Mouse (Mus musculus) kidney, postnatal 4 days (tissue): ENCODE results near the gene Gm49325.
A peak's percentile ranks its signal among the peaks of the same experiment; 100 is the strongest.

Experiments used
- DNase-seq, 2 experiments: peaks; one replicate each; pipeline ENCODE4 v3.0.0; 2021; ENCODE audit warnings: mixed read lengths in 2 of 2

Gm49325 gene

GRCm38 (mm10) chr10:77605908-77606826, at the start of gene Gm49325, which contains the start of gene Sumo3:
TSS of gene Gm49325 (plus strand) at chr10:77606197.
TSS of gene Sumo3 (plus strand) at chr10:77606097.
- DNase-seq, result peak; percentile 99

DNA sequence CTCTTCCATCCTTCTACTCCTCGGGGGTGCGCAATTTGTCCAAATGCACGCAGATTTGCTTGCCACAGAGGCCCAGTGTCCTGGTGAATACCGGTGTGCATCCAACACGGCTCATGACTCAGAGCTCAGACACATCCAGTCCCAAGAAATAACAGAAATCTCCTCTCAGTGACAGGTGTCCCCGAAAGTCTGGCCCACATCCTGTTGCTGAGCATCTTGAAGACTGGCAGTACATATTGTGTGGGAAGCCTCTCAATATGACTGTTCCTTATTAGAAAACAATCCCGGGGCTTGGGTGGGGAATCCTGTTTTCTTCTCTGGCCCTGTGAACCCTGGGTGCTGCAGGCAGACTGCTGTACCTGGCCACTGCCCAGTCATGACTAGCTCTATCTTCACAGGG, 49.4 kb upstream of the Gm49325 start:
- no peak for DNase-seq

DNA sequence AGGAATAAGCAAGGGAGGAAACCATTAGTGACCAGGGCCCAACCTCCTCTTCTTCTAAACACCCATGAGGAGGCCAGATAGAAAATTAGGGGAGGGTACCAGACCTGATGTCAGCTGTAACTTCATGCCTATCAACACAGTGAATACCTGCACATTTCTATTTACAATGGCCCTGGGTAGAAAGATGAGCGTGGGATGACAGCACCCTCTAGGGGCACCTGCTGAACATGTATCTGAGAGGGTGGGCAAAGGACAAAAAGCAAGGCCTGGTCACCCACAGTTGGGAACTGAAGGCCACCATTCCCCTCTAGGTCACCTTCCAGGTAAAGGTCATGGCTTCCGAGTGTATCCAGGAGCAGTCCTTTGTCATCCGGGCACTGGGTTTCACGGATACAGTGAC, 48.4 kb upstream of the Gm49325 start:
- peak in 1 of 2 experiments; percentile 19 for DNase-seq

GRCm38 (mm10) chr10:77560090-77560489, 45.9 kb upstream of the Gm49325 start:
- no peak for DNase-seq

- no peak for DNase-seq
Observed at GRCm38 (mm10) chr10:77560830-77561229, 45.2 kb upstream of the Gm49325 start.

DNA sequence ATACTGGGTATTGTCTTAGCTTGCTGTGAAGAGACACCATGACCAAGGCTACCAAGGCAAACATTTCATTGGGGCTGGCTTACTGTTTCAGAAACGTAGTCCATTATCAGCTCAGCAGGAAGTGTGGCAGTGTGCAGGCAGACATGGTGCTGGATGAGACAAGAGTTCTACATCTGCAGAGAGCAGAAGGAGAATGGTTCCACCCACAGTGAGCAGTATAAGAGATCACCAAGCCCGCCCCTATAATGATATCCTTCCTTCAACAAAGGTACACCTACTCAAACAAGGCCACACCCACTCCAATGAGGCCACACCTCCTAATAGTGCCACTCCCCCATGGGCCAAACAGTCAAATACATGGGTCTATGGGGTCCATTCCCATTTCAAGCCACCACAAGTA, 44.5 kb upstream of the Gm49325 start:
- DNase-seq, result no peak

DNA sequence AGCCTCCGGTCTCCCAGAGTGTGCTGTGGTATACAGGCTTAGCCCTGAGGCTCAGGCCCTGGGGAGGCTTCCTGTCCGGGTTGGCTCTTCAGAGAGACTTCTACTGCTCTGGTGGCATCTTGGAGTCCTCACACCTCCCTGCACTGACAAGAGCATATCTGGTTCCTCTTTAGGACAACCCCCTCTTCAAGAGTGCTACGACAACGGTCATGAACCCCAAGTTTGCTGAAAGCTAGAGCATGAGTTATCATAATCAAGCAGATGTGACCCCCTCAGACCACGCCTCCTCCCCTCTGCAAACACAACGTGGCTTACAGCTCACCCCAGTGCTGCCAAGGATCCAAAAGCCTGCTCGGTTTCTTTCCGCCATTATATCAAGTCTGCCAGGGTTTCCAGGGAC, 41.0 kb upstream of the Gm49325 start:
- DNase-seq, result no peak

GRCm38 (mm10) chr10:77566651-77567050, 39.3 kb upstream of the Gm49325 start:
- peak; percentile 94 to 95 for DNase-seq

DNA sequence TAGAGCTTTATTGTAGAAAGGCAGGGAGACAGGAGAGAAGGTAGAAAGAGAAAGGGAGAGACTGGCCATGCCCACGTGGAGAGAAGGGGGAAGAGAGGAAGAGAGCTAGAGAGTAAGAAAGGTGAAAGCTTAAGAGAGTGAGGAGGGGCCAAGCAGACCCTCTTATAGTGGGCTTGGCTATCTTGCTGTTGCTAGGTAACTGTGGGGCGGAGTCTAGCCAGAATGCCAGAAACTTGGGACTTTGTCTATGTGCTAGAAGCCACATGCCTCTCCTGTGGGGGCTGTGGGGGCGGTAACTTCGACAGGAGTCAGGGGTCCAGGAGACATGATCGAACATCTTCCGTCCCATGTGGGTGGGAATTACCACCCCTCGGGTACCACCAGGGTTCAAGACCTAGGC, 36.5 kb upstream of the Gm49325 start:
- no peak for DNase-seq

DNA sequence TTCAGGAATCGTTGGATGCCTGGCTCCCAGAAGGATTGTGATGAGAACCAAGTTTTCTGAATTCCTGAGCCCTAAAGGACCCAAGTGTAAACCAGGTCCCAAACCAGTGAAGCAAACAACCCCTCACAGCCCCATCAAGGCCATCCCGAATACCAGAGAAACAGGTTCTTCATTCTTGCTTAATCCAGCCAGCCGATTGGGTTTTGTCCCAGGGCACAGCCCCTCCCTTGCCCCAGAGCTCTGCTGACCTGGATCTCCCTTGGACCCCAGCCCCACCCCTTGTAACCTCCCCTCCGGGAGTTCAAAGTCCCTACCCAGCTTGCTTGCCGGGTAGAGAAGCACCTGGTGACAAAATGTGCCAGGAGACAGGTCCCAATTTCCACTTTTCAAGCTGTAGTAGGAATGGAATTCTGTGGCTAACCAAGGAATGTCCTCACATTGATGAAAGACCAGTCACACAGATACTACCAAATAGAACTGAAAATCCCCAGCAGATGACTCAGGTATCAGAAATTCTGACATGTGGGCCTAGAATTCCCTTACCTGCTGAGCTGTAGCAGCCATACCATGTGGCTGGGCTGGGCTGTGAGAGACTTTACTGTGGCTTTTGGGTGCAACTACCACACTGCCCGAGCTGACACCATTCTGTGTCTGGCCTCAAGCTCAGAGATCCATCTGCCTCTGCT, 35.9 kb upstream of the Gm49325 start:
- peak in 1 of 2 experiments; percentile 50 for DNase-seq

DNA sequence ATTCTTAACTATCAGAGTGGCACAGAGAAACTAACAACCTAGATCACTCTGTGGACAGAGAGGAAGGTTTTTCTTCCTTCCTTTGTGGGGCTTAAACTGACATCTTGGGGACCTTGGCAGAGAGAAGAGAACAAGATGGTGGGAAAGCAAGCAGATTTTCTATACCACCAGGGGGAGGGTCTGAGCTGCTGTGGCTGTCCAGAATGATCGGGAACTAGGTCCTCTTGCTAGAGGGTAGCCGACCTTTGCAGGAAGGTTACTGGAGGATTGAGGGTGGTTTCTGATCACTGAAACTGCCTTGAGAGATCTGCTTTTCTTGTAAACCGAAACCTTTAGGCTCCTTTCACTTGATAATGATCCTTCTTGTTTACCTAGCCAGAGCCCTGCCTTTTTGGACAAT, 33.8 kb upstream of the Gm49325 start:
- peak in 1 of 2 experiments; percentile 32 for DNase-seq

DNA sequence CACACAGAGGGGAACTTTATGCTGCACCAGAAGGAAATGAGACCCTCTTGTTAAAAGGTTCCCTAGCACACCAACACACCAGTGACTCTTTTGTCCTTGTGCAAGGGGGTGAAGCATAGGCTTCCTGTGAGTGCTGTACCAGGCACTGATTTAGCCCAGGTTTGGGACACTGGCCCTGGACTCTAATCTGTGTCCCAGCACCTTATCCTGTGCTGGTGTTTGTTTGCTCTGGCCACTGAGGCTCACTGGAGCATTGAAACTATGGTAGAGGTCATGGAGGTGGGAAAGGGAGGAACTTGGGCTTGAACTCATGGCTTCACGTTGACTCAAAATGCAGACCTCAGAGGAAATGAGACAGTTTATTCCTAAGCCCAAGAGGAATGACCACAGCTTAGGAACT, 32.8 kb upstream of the Gm49325 start:
- no peak for DNase-seq

DNA sequence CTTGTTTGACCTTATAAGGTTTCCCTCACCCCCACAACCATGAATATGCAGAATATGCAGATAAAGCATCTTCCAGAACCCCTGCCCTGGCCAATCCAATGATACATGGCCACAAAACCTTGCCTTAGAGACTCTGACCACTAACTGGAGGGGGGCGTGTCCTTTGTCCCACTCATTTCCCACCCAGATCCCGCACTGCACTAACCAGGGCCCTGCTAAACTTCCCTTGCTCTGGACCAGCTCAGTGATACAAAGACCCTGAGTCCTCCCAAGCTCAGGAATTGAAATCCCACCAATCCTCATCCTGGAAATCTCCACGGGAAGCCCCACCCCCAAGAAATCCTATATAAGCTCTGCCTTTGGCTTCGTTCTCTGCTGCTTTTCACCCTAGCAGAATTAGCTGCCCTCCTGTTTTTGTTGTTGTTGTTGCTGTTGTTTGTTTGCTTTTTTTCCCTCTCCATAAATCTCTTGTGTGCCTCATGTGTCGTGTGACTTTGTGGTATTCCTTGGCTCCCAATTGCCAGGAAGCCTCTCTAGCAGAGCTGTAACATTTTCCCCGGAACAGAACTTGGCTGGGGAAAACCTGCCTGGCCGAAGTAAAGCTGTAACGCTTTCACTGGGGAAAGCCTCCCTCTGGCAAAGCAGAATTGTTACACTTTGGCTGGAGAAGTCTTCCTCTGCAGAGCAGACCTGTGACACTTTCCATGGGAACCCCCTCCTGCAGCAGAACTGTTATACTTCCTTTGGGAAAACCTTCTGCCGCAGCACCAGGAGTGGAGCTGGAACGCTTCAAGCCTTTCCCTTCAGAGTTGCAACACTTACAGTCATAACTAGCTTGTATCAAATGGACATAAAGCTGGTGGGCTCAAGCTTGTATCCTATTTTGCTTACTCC, 25.7 kb upstream of the Gm49325 start:
- no peak for DNase-seq

DNA sequence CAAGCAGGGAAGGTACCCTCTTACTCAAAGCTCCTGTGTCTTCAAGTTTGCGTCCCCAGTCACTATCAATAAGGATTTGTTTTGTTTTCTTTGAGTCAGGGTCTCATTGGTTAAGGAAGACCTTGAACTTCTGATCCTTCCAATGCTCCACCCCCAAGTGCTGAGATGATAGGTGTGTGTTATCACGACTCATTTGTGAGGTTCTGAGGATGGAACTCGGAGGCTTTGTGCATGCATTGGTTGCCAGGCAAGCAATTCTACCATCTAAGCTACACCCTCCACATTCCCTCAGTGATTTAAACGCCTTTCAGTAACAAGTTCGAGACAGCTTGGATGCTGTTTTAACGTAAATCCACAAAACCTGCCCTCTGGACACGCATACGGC, 25.0 kb upstream of the Gm49325 start:
- no peak for DNase-seq

GRCm38 (mm10) chr10:77581408-77582284, 24.4 kb upstream of the Gm49325 start, which contains the start of gene Pttg1ip:
TSS of gene Pttg1ip (plus strand) at chr10:77581720.
- peak; percentile 97 to 98 for DNase-seq

- DNase-seq, result no peak
Observed at GRCm38 (mm10) chr10:77582285-77582618, 23.7 kb upstream of the Gm49325 start.

DNA sequence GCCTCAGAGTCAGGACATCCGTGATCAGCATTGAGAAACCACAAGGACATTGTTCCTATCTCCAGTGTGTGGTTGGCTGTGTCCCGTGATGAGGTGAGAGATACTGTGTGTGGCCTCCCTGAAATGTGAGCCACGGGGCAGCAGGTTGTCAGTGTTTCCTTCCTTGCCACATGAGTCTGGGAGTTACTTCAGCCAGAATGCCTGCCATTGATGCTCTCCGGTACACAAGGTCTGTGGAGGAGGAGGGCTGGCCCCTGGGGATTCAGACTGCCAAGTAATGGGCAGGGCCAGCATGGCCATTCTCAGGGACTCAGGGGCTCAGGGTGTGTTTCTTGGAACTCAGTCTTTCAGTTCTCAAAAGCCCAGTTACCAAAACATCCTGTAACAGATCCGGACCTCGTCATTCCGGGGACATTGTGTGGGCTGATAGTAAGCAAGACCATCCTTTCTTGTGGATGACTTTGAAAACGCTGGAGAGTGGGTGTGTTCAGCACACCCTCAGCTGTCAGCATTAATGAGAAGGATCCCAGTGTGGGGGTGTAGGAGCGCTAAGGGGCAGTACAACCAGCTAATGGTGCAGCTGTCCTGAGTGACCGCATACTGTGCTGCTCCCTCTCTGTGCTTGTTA, 22.1 kb upstream of the Gm49325 start:
- peak in 1 of 2 experiments; percentile 39 for DNase-seq

DNA sequence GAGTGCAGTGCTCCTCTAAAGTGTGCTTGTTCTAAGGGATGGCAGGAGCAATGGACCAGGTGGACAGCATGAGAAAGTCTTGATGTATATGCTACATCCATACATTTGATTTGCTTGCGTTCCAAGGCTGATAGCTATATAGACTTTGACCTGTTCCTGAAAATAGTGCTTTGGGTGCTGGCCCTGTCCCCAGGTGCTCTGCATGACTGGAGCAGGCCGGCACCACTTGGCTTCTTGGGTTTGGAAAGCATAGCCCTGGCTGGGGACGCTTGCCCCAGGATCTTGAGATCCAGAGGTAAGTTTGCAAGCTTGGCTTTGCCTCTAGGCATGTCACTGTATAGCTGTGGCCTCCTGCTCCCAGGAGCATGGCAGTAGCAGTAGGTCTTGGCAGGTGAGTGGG, 19.4 kb upstream of the Gm49325 start:
- no peak for DNase-seq

GRCm38 (mm10) chr10:77587091-77587775, 18.8 kb upstream of the Gm49325 start:
- DNase-seq, result no peak

GRCm38 (mm10) chr10:77588036-77588435, 18.0 kb upstream of the Gm49325 start:
- no peak for DNase-seq

DNA sequence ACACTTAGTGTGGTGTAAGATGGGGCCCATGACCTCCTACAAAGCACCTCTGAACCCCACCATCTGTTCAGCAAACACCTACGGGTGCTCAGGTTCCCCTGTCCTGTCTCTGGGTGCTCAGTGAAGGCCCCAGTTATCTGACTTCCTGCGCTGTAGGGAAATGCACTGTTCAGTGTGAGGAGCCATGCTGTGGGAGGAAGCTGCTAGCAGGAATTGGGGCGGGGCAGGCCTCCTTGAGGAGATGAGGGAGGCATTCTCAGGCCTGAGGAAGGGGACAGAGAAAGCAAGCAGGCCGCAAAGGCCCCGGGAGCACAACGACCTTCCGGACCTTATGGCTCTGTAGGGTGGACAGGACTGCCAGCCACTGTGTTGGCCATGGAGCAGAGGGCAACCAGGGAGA, 16.9 kb upstream of the Gm49325 start:
- DNase-seq, result no peak
